Mouse (Mus musculus) left cerebral cortex, postnatal 4 days (tissue): ENCODE results near the gene Csmd2. TPM values are rescaled to one million over a fixed set of nuclear protein-coding genes. Genes with fewer than 3 reads are reported as not detected.

ENCODE experiments used
- DNase-seq: peaks from one replicate; pipeline ENCODE4 v3.0.0-alpha.2; 2022
- intact Hi-C: fragments of 180-260 bp; cut with DNase I; formaldehyde crosslinking; loops from one replicate; pipeline ENCODE4 v1.15.1; 2025
- total RNA-seq, 2 experiments: library from RNA; stranded (reverse); gene quantifications; 2 replicates each; pipeline ENCODE4 v1.2.3; 2021

Gene Csmd2
- total RNA-seq, 2 experiments from 2014 or later: 76.9 to 83.5 TPM

GRCm38 (mm10) chr4:128227377-128228316 lies 240.0 kb downstream of the Csmd2 start:
- intact Hi-C loops: no loop called here
- DNase-seq: no peak

- intact Hi-C loops: no loop called here
- no peak for DNase-seq
Measured at GRCm38 (mm10) chr4:128233458-128233857, 245.8 kb downstream of the Csmd2 start.

GRCm38 (mm10) chr4:128239113-128239512 lies 251.5 kb downstream of the Csmd2 start:
- intact Hi-C loops: no loop called here
- DNase-seq: no peak

GRCm38 (mm10) chr4:128241075-128241853 lies 253.6 kb downstream of the Csmd2 start:
- intact Hi-C loops: no loop called here

GRCm38 (mm10) chr4:128241854-128242356 lies 254.2 kb downstream of the Csmd2 start:
- intact Hi-C loops: no loop called here
- DNase-seq: no peak

More at GRCm38 (mm10) chr4:128241075-128241853, 253.6 kb downstream of the Csmd2 start:
- no peak for DNase-seq

- no peak for DNase-seq
- intact Hi-C loops: no loop called here
Measured at GRCm38 (mm10) chr4:128245201-128245600, 257.5 kb downstream of the Csmd2 start.

- peak; percentile 22 for DNase-seq
- intact Hi-C loops: no loop called here
Measured at GRCm38 (mm10) chr4:128248676-128249075, 261.0 kb downstream of the Csmd2 start.

GRCm38 (mm10) chr4:128259211-128259610 lies 271.6 kb downstream of the Csmd2 start:
- intact Hi-C loops: no loop called here
- no peak for DNase-seq

GRCm38 (mm10) chr4:128260907-128261560 lies 273.4 kb downstream of the Csmd2 start, which contains the start of gene Hmgb4:
TSS of gene Hmgb4 (minus strand) at chr4:128260957.
- no peak for DNase-seq
- intact Hi-C loops: no loop called here

- DNase-seq: no peak
Measured at GRCm38 (mm10) chr4:128264491-128264890, 276.8 kb downstream of the Csmd2 start.

GRCm38 (mm10) chr4:128265341-128265740 lies 277.7 kb downstream of the Csmd2 start:
- no peak for DNase-seq
- intact Hi-C loops: no loop called here

More at GRCm38 (mm10) chr4:128264491-128264890, 276.8 kb downstream of the Csmd2 start:
- intact Hi-C loops: no loop called here

GRCm38 (mm10) chr4:128269261-128269875 lies 281.7 kb downstream of the Csmd2 start:
- intact Hi-C loops: no loop called here
- DNase-seq: peak; percentile 9

GRCm38 (mm10) chr4:128270177-128270576 lies 282.5 kb downstream of the Csmd2 start:
- intact Hi-C loops: no loop called here
- peak; percentile 55 for DNase-seq

GRCm38 (mm10) chr4:128270931-128271330 lies 283.3 kb downstream of the Csmd2 start:
- DNase-seq: peak; percentile 70
- intact Hi-C loops: no loop called here

GRCm38 (mm10) chr4:128272501-128272900 lies 284.8 kb downstream of the Csmd2 start:
- intact Hi-C loops: no loop called here
- DNase-seq: peak; percentile 63

- intact Hi-C loops: no loop called here
- DNase-seq: peak; percentile 38
Measured at GRCm38 (mm10) chr4:128273146-128273545, 285.5 kb downstream of the Csmd2 start.

GRCm38 (mm10) chr4:128275116-128275515 lies 287.5 kb downstream of the Csmd2 start:
- no peak for DNase-seq
- intact Hi-C loops: no loop called here

GRCm38 (mm10) chr4:128275586-128275985 lies 287.9 kb downstream of the Csmd2 start:
- intact Hi-C loops: no loop called here

GRCm38 (mm10) chr4:128285009-128285408 lies 297.4 kb downstream of the Csmd2 start:
- intact Hi-C loops: no loop called here

More at GRCm38 (mm10) chr4:128275586-128275985, 287.9 kb downstream of the Csmd2 start:
- no peak for DNase-seq

GRCm38 (mm10) chr4:128288095-128288494 lies 300.4 kb downstream of the Csmd2 start:
- no peak for DNase-seq
- intact Hi-C loops: no loop called here

More at GRCm38 (mm10) chr4:128285009-128285408, 297.4 kb downstream of the Csmd2 start:
- DNase-seq: no peak
